Mouse (Mus musculus) small intestine, adult 2 months (tissue): ENCODE measurements around the gene Nptn. TPM values are rescaled to one million over a fixed set of nuclear protein-coding genes. Genes with fewer than 3 reads are reported as not detected.

Source experiments
- H3K27ac ChIP-seq: fragments of 200-500 bp; 2 replicates; pipeline ENCODE4 v1.5.1; 2012; ENCODE audit warnings: low read depth, low read length, control low read depth, inconsistent platforms; ENCODE audit not compliant: insufficient read depth
- H3K27me3 ChIP-seq: fragments of 200-500 bp; 2 replicates; pipeline ENCODE4 v1.6.1; 2012; ENCODE audit warnings: mild to moderate bottlenecking, moderate library complexity, low read length, inconsistent platforms; ENCODE audit not compliant: control insufficient read depth, insufficient read depth
- H3K36me3 ChIP-seq: fragments of 200-500 bp; 2 replicates; pipeline ENCODE4 v1.6.1; 2012; ENCODE audit warnings: mild to moderate bottlenecking, low read length, control low read depth, inconsistent platforms; ENCODE audit not compliant: control insufficient read depth, insufficient read depth
- H3K4me1 ChIP-seq: fragments of 200-500 bp; 2 replicates; pipeline ENCODE4 v1.6.1; 2012; ENCODE audit warnings: low read length, inconsistent platforms, mixed read lengths; ENCODE audit not compliant: control insufficient read depth, insufficient read depth, insufficient read length
- H3K4me3 ChIP-seq: fragments of 200-500 bp; 2 replicates; pipeline ENCODE4 v1.5.1; 2012; ENCODE audit warnings: low read depth, mild to moderate bottlenecking, control low read depth, inconsistent platforms, low read length, moderate library complexity
- CTCF ChIP-seq: fragments of 200-500 bp; IDR thresholded peaks from 2 replicates; pipeline ENCODE4 v1.5.1; 2012; ENCODE audit warnings: low read depth, mild to moderate bottlenecking, control low read depth, inconsistent platforms, low read length, moderate library complexity, mixed read lengths; ENCODE audit not compliant: insufficient replicate concordance, insufficient read length; ENCODE audit errors: extremely low read depth
- POLR2A ChIP-seq: fragments of 200-500 bp; IDR thresholded peaks from 2 replicates; pipeline ENCODE4 v1.6.1; 2012; ENCODE audit warnings: low read depth, mild to moderate bottlenecking, control low read depth, inconsistent platforms, low read length, moderate library complexity
- WGBS: fragments of 180-500 bp; shearing (Covaris S2); methylation state at CpG from one replicate; pipeline ENCODE4 v1.1.7; 2018; 5-methylcytosine and 5-hydroxymethylcytosine counted together
- polyA plus RNA-seq: library from polyadenylated mRNA; depleted of rRNA; stranded (reverse); fragments of >200 nt; gene quantifications from 2 replicates; pipeline ENCODE4 v1.2.3, GENCODE M21; 2012; rRNA removed

The Nptn gene
- polyA plus RNA-seq: 166 and 317 TPM in 2 replicates

DNA sequence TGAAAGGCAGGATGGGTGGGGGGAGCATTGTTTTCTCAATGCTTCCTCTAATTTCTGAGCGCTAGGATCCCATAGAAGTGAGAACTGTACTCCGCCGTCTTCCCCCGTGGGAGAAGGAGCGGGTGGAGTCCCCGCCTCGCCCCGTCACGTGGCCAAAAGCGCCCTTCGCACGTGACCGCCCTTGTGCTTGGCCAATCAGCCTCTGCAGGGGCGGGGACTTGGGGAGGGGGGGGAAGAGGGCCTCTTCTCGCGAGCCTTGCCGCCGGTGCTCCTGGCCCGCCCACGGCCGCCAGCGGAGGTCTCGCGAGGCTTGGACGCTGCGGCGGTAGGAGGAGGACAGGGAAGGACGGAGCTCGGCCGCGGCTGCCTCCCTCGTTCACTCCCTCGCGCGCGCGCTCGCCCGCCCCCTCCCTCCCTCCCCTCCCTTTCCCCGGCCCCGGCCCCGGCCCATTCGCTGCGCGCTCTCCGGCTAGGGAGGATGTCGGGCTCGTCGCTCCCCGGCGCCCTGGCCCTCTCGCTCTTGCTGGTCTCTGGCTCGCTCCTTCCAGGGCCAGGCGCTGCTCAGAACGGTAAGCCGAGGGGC is at the start of gene Nptn:
Gene Nptn, plus strand, starts transcription at position 283 of the 583 bp plus-strand sequence.
- no peaks in the 10 kb centered on the region for H3K36me3 ChIP-seq
- H3K4me3 ChIP-seq: peak within 1 kb of the TSS; percentile 85
- H3K4me1 ChIP-seq: no peaks in the 10 kb centered on the region
- no peaks in the 10 kb centered on the region for H3K27me3 ChIP-seq
- under 1% methylated on average over 41 of the region's 56 CpGs for WGBS
- H3K27ac ChIP-seq: peak within 1 kb of the TSS; percentile 84
- TF ChIP-seq POLR2A: peak; percentile 85; the same call in 1 of the 2 replicates
- no peak for TF ChIP-seq CTCF

DNA sequence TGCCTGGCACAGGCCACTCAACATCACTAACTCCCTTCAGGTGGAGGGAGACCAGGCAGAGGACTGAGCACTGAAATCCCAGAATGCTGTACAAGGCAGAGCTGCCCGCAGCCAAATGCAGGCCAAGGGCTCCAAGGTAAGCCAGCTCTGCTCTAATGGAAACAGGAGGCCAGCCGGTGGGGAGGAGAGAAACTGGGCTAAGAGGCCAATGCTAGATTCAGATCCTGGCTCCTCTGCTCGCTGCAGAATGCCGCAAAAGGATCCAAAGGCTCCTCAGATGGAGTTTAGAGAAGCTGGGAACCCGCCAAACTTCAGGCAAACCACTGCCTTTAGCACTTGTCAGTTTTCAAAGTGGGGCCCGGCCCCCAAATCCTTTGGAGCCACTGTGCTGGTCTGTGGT is 48.7 kb upstream of the Nptn start:
- Histone ChIP-seq H3K4me1 (no peaks in the 10 kb centered on the region; the same call in 1 of the 2 replicates), H3K4me3 (no peak overlapping the region), H3K27me3 (no peaks in the 10 kb centered on the region), H3K36me3 (peaks cover 2% of the 10 kb centered on the region; the same call in 1 of the 2 replicates), H3K27ac (no peak overlapping the region)
- 94% methylated on average over 6 of the region's 6 CpGs for WGBS
- TF ChIP-seq CTCF (no peak), POLR2A (no peak)

DNA sequence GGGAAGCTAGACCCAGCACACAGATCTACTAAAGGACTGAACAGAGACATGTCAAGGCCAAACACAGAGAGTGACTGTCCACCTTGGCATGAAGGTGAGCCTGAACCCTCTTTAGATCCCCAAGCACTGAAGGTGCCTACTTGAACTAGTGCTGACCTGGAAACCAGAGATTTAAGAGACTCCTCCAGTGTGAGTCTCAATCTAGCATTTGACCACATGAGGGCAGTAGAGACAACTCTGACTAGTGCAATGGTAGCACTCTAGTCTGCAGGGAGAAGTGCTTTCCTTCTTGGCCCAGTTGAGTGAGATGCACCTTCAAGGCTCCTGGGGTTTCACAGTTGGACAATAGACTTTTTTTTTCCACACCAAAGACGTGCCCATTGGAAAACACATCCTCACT is 47.3 kb upstream of the Nptn start:
- 55% methylated on average over 1 of the region's 1 CpGs for WGBS
- H3K4me3 ChIP-seq: no peak overlapping the region
- no peak for TF ChIP-seq POLR2A
- TF ChIP-seq CTCF: peak; percentile 19; the same call in 1 of the 2 replicates
- no peak overlapping the region for H3K27ac ChIP-seq
- no peaks in the 10 kb centered on the region for H3K27me3 ChIP-seq
- H3K36me3 ChIP-seq: peaks cover 2% of the 10 kb centered on the region; the same call in 1 of the 2 replicates
- no peaks in the 10 kb centered on the region; the same call in 1 of the 2 replicates for H3K4me1 ChIP-seq

DNA sequence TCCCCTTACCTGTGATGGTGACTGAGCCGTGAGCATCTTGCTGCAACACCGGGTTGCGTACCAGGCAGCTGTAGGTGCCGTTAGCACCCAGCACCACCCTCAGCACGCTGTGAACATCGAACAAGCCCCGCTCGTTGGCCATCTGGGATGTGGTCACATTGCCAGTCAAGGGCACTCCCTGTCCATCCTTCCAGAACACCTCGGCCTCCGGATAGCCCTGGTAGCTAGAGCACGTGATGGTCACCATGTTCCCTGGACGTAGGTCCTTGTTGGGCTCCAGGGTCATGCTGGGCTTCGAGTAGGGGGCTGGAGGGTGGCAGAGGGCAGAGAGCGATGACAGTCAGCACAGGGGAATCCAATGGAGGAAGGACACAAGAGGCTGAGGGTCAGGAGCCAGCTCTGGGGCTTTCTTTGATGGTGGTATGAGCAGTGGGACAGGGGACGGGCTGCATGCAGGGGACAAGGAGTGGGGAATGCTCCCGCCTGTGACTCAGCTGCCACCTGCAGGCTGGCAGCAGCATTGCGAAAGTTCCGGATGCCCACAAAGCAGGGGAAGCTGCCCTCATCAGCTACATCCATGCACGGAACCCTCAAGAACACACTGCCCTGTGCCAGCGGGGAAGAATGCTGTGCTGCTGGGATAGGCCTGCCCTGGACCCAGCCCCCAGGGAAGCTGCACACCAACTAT is 46.4 kb upstream of the Nptn start:
- no peak overlapping the region for H3K27ac ChIP-seq
- no peak overlapping the region for H3K4me3 ChIP-seq
- 80% methylated on average over 20 of the region's 20 CpGs for WGBS
- H3K27me3 ChIP-seq: no peaks in the 10 kb centered on the region
- peaks cover 2% of the 10 kb centered on the region; the same call in 1 of the 2 replicates for H3K36me3 ChIP-seq
- H3K4me1 ChIP-seq: no peaks in the 10 kb centered on the region; the same call in 1 of the 2 replicates
- TF ChIP-seq POLR2A (no peak), CTCF (peak; percentile 44; the same call in 1 of the 2 replicates)

DNA sequence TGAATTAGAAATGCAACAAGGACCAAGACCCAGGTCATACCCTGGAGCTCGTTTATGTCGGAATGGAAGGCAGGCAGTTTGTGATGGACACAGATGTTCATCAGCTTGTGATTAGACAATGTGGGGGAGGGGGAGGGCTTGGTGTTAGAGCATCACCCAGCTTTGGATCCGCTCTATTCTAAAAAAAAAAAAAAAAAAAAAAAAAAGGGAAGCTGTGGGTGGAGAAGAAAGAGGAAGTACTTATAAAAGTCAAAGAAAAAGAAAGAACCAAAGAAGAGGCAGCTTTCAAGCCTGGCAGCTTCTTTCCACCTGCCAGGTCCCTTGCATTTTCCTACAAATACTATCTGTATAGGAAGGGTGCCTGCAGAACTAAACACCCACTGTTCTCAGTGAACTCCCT is 44.3 kb upstream of the Nptn start:
- TF ChIP-seq POLR2A (no peak), CTCF (no peak)
- no peak overlapping the region for H3K27ac ChIP-seq
- H3K36me3 ChIP-seq: peaks cover 2% of the 10 kb centered on the region; the same call in 1 of the 2 replicates
- no peak overlapping the region for H3K4me3 ChIP-seq
- peaks cover 10% of the 10 kb centered on the region for H3K4me1 ChIP-seq
- 75% methylated on average over 3 of the region's 3 CpGs for WGBS
- H3K27me3 ChIP-seq: no peaks in the 10 kb centered on the region

DNA sequence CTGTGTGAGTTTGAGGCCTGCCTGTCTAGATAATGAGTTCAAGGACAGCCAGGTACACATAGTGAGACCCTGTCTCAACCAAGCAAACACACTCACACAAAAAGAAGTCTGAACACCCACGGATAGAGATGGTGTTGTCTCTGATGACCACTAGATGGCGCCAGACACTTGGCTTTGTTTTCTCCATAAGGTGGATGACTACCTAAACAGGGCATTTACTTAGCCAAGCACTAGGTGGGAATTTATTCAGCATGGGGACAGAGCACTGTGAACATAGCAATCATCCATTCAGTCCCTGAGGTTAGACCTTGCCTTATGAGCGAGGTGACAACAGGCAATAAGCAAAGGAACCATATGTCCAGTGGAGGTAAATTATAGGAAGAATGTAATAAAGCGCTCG is 42.2 kb upstream of the Nptn start:
- Histone ChIP-seq H3K4me3 (no peak overlapping the region), H3K27ac (no peak overlapping the region), H3K36me3 (peaks cover 2% of the 10 kb centered on the region; the same call in 1 of the 2 replicates), H3K27me3 (no peaks in the 10 kb centered on the region), H3K4me1 (peaks cover 10% of the 10 kb centered on the region)
- WGBS: 49% methylated on average over 5 of the region's 5 CpGs
- TF ChIP-seq CTCF: no peak
- TF ChIP-seq POLR2A: no peak

DNA sequence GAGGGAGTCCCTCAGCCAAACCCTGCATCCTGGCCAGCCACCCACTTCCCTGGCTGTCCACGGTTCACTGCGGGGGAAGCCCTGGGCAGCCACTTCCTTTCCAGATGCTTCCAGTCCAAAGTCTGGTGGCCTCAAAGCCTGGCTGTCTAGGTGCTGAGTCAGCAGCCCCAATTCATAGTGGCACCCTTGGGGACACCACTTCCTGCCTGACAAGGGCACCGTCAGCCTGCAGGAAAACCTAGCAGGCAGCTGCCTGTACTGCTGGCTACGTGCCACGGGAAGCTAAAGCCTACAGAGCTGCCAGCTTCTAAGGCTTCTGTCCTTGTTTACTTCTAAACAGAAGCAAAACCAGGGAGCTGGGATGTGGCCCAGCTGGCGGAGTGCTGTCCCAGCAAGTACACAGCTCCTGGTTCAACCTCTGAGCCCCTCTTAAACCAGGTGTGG is 40.1 kb upstream of the Nptn start:
- no peak overlapping the region for H3K4me3 ChIP-seq
- no peak overlapping the region for H3K27ac ChIP-seq
- H3K4me1 ChIP-seq: peaks cover 10% of the 10 kb centered on the region
- H3K27me3 ChIP-seq: no peaks in the 10 kb centered on the region
- H3K36me3 ChIP-seq: peaks cover under 1% of the 10 kb centered on the region; the same call in 1 of the 2 replicates
- 4% methylated on average over 6 of the region's 6 CpGs for WGBS
- TF ChIP-seq CTCF: no peak
- TF ChIP-seq POLR2A: no peak
